Mouse (Mus musculus): Measurements from ENCODE around the gene Fkbp6. TPM values are rescaled to one million over a fixed set of nuclear protein-coding genes. Genes with fewer than 3 reads are reported as not detected.

The Fkbp6 gene
- total and polyA plus RNA-seq, 3 experiments: not detected

- Histone ChIP-seq H3K36me3 (replicated peaks) (no peaks in the 10 kb centered on the region), H3K4me1 (ENCODE audit: insufficient read depth, low read depth, low read length) (no peaks in the 10 kb centered on the region), H3K9me3 (replicated peaks) (no peaks in the 10 kb centered on the region), H3K27me3 (ENCODE audit: insufficient read depth, low read length) (peaks cover 27% of the 10 kb centered on the region), H3K4me3 (ENCODE audit: low read depth, low read length) (no peak overlapping the region)
- DNase-seq (ENCODE audit: low spot score) (no peak), ATAC-seq (ENCODE audit: extremely low read depth, insufficient number of reproducible peaks, low FRiP score, poor library complexity, severe bottlenecking) (no peak)
- no peak for TF ChIP-seq TAL1 (conservative IDR thresholded peaks at IDR 0.05; ENCODE audit: low read depth, low read length)
- TF ChIP-seq GATA2 (IDR thresholded peaks at IDR 0.05; ENCODE audit: borderline replicate concordance, low read depth, low read length): no peak
- TF ChIP-seq GATA1 (IDR thresholded peaks at IDR 0.05; ENCODE audit: borderline replicate concordance, low read length): no peak
- TF ChIP-seq CTCF (IDR thresholded peaks at IDR 0.05; ENCODE audit: low read depth, low read length): no peak
- no peak for TF ChIP-seq POLR2AphosphoS5 (IDR thresholded peaks at IDR 0.05; ENCODE audit: insufficient replicate concordance, low read depth, low read length)
These were observed 47.4 kb downstream of the Fkbp6 start for GRCm38 (mm10) chr5:135302454-135302853.

DNA sequence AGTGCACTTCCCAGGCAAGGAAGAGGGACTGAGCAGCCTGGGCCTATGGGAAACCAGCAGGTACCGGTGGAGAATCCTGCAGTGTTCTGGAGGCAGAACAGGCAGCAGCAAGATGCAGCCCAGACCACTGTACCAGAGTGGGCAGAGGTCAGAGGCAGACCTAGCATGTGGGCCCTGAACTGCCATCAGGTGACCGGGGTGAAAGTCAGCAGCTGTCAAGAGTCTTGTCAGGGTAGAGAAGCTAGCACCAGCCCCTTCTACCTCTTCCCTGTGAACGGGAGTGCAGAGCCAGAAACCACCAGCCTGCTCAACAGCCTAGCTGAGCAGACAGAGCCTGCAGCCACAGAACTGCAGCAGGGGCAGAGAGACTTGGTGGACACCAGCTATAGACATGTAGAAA, 47.9 kb downstream of the Fkbp6 start:
- TF ChIP-seq GATA2 (IDR thresholded peaks at IDR 0.05; ENCODE audit: borderline replicate concordance, low read depth, low read length): no peak
- no peak for TF ChIP-seq GATA1 (IDR thresholded peaks at IDR 0.05; ENCODE audit: borderline replicate concordance, low read length)
- no peak for TF ChIP-seq POLR2AphosphoS5 (IDR thresholded peaks at IDR 0.05; ENCODE audit: insufficient replicate concordance, low read depth, low read length)
- TF ChIP-seq TAL1 (conservative IDR thresholded peaks at IDR 0.05; ENCODE audit: low read depth, low read length): no peak
- no peak for TF ChIP-seq CTCF (IDR thresholded peaks at IDR 0.05; ENCODE audit: low read depth, low read length)
- no peaks in the 10 kb centered on the region for H3K4me1 ChIP-seq (ENCODE audit: insufficient read depth, low read depth, low read length)
- DNase-seq (ENCODE audit: low spot score): no peak
- no peaks in the 10 kb centered on the region for H3K36me3 ChIP-seq (replicated peaks)
- peaks cover 30% of the 10 kb centered on the region for H3K27me3 ChIP-seq (ENCODE audit: insufficient read depth, low read length)
- H3K9me3 ChIP-seq (replicated peaks): no peaks in the 10 kb centered on the region
- no peak; the same call in 1 of the 2 replicates for ATAC-seq (ENCODE audit: extremely low read depth, insufficient number of reproducible peaks, low FRiP score, poor library complexity, severe bottlenecking)
- H3K4me3 ChIP-seq (ENCODE audit: low read depth, low read length): no peak overlapping the region

DNA sequence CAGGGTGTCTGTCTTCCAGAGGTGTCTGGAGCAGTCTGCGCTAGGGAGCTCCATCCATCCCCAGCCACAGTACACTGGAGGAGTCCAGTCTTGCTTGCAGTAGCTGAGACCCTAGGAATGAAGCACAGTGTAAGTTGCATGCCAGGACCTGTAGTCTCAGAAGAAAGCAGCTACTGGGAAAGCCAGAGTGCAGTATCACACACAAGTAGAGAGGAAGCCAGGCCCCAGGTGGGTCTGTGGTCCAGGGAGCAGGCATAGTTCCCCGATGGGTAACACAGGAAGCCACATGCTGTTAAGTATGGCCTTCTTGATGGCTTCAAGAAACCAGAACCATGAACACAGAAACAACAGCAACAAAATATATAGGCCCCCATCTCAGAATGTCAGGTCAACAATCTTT, 57.8 kb downstream of the Fkbp6 start:
- DNase-seq (ENCODE audit: low spot score) (no peak), ATAC-seq (ENCODE audit: extremely low read depth, insufficient number of reproducible peaks, low FRiP score, poor library complexity, severe bottlenecking) (no peak)
- Histone ChIP-seq H3K4me3 (ENCODE audit: low read depth, low read length) (no peak overlapping the region), H3K27me3 (ENCODE audit: insufficient read depth, low read length) (peaks cover 16% of the 10 kb centered on the region), H3K36me3 (replicated peaks) (no peaks in the 10 kb centered on the region), H3K9me3 (replicated peaks) (no peaks in the 10 kb centered on the region), H3K4me1 (ENCODE audit: insufficient read depth, low read depth, low read length) (no peaks in the 10 kb centered on the region)
- TF ChIP-seq POLR2AphosphoS5 (IDR thresholded peaks at IDR 0.05; ENCODE audit: insufficient replicate concordance, low read depth, low read length) (no peak), GATA1 (IDR thresholded peaks at IDR 0.05; ENCODE audit: borderline replicate concordance, low read length) (no peak), TAL1 (conservative IDR thresholded peaks at IDR 0.05; ENCODE audit: low read depth, low read length) (no peak), GATA2 (IDR thresholded peaks at IDR 0.05; ENCODE audit: borderline replicate concordance, low read depth, low read length) (no peak)

DNA sequence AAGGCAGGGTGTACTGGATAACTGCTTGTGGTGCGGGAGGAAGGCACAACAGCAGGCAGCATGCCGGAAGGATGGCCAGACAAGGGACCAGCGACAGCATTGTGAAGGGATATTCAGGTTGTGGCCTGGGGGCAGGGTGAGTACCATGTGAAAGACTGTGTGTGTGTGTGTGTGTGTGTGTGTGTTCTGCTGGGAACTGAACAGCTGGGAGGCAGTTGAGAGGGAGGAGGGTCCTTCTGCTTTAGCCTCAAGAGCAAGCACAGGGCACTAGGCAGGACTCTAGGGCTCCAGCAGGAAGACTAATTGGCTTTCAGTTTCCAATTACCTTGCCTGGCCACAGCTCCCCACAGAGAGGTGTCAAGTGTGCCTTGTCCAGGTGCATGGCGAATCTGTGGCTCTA, 58.7 kb downstream of the Fkbp6 start:
- H3K9me3 ChIP-seq (replicated peaks): no peaks in the 10 kb centered on the region
- no peaks in the 10 kb centered on the region for H3K4me1 ChIP-seq (ENCODE audit: insufficient read depth, low read depth, low read length)
- DNase-seq (ENCODE audit: low spot score): no peak
- ATAC-seq (ENCODE audit: extremely low read depth, insufficient number of reproducible peaks, low FRiP score, poor library complexity, severe bottlenecking): no peak
- H3K4me3 ChIP-seq (ENCODE audit: low read depth, low read length): no peak overlapping the region
- TF ChIP-seq TAL1 (conservative IDR thresholded peaks at IDR 0.05; ENCODE audit: low read depth, low read length) (no peak), GATA1 (IDR thresholded peaks at IDR 0.05; ENCODE audit: borderline replicate concordance, low read length) (no peak), POLR2AphosphoS5 (IDR thresholded peaks at IDR 0.05; ENCODE audit: insufficient replicate concordance, low read depth, low read length) (no peak), GATA2 (IDR thresholded peaks at IDR 0.05; ENCODE audit: borderline replicate concordance, low read depth, low read length) (no peak), CTCF (IDR thresholded peaks at IDR 0.05; ENCODE audit: low read depth, low read length) (no peak)
- peaks cover 17% of the 10 kb centered on the region for H3K27me3 ChIP-seq (ENCODE audit: insufficient read depth, low read length)
- no peaks in the 10 kb centered on the region for H3K36me3 ChIP-seq (replicated peaks)

GRCm38 (mm10) chr5:135290703-135291102, 59.1 kb downstream of the Fkbp6 start:
- Histone ChIP-seq H3K4me1 (ENCODE audit: insufficient read depth, low read depth, low read length) (no peaks in the 10 kb centered on the region), H3K36me3 (replicated peaks) (no peaks in the 10 kb centered on the region), H3K4me3 (ENCODE audit: low read depth, low read length) (no peak overlapping the region), H3K9me3 (replicated peaks) (no peaks in the 10 kb centered on the region), H3K27me3 (ENCODE audit: insufficient read depth, low read length) (peaks cover 17% of the 10 kb centered on the region)
- TF ChIP-seq TAL1 (conservative IDR thresholded peaks at IDR 0.05; ENCODE audit: low read depth, low read length) (no peak), POLR2AphosphoS5 (IDR thresholded peaks at IDR 0.05; ENCODE audit: insufficient replicate concordance, low read depth, low read length) (no peak), CTCF (IDR thresholded peaks at IDR 0.05; ENCODE audit: low read depth, low read length) (no peak), GATA2 (IDR thresholded peaks at IDR 0.05; ENCODE audit: borderline replicate concordance, low read depth, low read length) (no peak), GATA1 (IDR thresholded peaks at IDR 0.05; ENCODE audit: borderline replicate concordance, low read length) (no peak)
- no peak for ATAC-seq (ENCODE audit: extremely low read depth, insufficient number of reproducible peaks, low FRiP score, poor library complexity, severe bottlenecking)
- no peak for DNase-seq (ENCODE audit: low spot score)

GRCm38 (mm10) chr5:135286926-135287325, 62.9 kb downstream of the Fkbp6 start:
- no peak for ATAC-seq (ENCODE audit: extremely low read depth, insufficient number of reproducible peaks, low FRiP score, poor library complexity, severe bottlenecking)
- no peak for DNase-seq (ENCODE audit: low spot score)
- H3K27me3 ChIP-seq (ENCODE audit: insufficient read depth, low read length): peaks cover 34% of the 10 kb centered on the region
- no peak overlapping the region for H3K4me3 ChIP-seq (ENCODE audit: low read depth, low read length)
- H3K4me1 ChIP-seq (ENCODE audit: insufficient read depth, low read depth, low read length): no peaks in the 10 kb centered on the region
- no peaks in the 10 kb centered on the region for H3K36me3 ChIP-seq (replicated peaks)
- TF ChIP-seq GATA1 (IDR thresholded peaks at IDR 0.05; ENCODE audit: borderline replicate concordance, low read length) (no peak), POLR2AphosphoS5 (IDR thresholded peaks at IDR 0.05; ENCODE audit: insufficient replicate concordance, low read depth, low read length) (no peak), TAL1 (conservative IDR thresholded peaks at IDR 0.05; ENCODE audit: low read depth, low read length) (no peak), GATA2 (IDR thresholded peaks at IDR 0.05; ENCODE audit: borderline replicate concordance, low read depth, low read length) (no peak), CTCF (IDR thresholded peaks at IDR 0.05; ENCODE audit: low read depth, low read length) (no peak)
- H3K9me3 ChIP-seq (replicated peaks): no peaks in the 10 kb centered on the region
